Mouse (Mus musculus) small intestine, adult 2 months (tissue): ENCODE data around the gene Adgrg6.

Experiments
- CTCF ChIP-seq: fragments of 200-500 bp; IDR thresholded peaks from 2 replicates; pipeline ENCODE4 v1.5.1; 2012; ENCODE audit warnings: low read depth, mild to moderate bottlenecking, control low read depth, inconsistent platforms, low read length, moderate library complexity, mixed read lengths; ENCODE audit not compliant: insufficient replicate concordance, insufficient read length; ENCODE audit errors: extremely low read depth
- POLR2A ChIP-seq: fragments of 200-500 bp; IDR thresholded peaks from 2 replicates; pipeline ENCODE4 v1.6.1; 2012; ENCODE audit warnings: low read depth, mild to moderate bottlenecking, control low read depth, inconsistent platforms, low read length, moderate library complexity

GRCm38 (mm10) chr10:14391025-14391639, 154.3 kb downstream of the Adgrg6 start:
- TF ChIP-seq CTCF (peak; percentile 35; the same call in 1 of the 2 replicates), POLR2A (no peak)
